Mouse (Mus musculus) liver, adult 2 months (tissue): ENCODE measurements around the gene Mettl24.

Source experiments
- CTCF ChIP-seq: fragments of 200-500 bp; IDR thresholded peaks from 2 replicates; pipeline ENCODE4 v1.5.1; 2011; ENCODE audit warnings: low read depth, low read length, control low read depth
- POLR2A ChIP-seq: fragments of 200-500 bp; IDR thresholded peaks from 2 replicates; pipeline ENCODE4 v1.6.1; 2011; ENCODE audit warnings: low read length, control low read depth; ENCODE audit not compliant: insufficient read depth; ENCODE audit errors: extremely low read depth

GRCm38 (mm10) chr10:40640406-40640805 lies 42.7 kb upstream of the Mettl24 start:
- TF ChIP-seq CTCF (no peak), POLR2A (no peak)
